7 mouse cellular contexts compared by ENCODE assay signal in the genomic region with DNA sequence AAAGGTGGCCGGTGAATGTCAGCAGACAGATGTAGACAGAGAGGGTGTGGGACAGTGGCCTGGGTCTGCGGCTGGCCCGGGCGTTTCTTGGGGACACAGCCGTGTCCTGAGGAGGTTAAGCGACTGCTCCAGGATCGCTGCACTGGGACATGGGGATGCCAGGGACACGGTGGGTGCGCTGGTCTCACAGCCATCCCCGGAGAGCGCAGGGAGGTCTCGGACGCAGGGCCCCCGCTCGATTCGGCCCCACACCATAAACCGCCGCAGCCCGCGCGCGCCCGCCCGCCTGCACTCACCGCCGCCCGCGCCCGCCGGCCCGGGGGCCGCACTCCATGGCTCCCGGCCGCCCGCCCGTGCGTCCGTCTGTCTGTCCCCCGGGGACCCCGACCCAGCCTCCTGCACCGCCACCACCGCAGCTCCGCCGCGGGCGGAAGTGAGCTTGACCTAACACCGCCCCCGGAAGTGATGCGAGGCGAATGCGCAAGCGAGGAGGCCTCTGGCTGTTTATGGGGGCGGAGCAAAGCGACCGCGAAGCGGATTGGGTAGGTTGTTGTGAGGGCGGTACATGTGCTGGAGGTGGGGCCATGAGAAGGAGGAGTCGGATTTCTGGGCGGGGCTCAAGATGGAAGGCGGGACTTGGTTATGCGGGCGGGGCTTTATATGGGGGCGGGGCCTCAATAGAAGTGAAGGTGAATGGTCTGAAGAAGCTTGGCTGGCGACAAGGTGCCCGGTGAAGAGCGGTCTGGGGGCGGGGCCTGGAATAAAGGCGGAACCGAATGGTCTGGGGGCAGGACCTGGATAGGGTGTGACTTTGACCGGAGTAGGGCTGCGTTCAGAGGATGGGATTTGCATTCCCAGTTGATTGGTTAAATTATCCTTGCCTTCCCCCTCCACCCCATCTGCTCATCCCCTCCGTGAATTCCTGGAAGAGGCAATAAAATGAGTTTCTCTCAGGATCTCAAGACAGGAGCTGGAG. TPM values are rescaled to one million over a fixed set of nuclear protein-coding genes. Genes with fewer than 3 reads are reported as not detected.
DNase-seq lines count a peak whose midpoint lies in the region; ATAC-seq lines count a peak whose summit lies in the region.

Abhd17a (minus strand) TSS at position 463 of the 976 bp plus-strand sequence.

- H3K27me3 ChIP-seq in intestine, embryonic 16.5 days (replicated peaks; ENCODE audit: control insufficient read depth, insufficient read depth, low read length), result no peaks in the 10 kb centered on the region
- H3K27me3 ChIP-seq in midbrain, embryonic 11.5 days (ENCODE audit: control insufficient read depth, insufficient read depth, low read length), result no peaks in the 10 kb centered on the region

- WGBS in intestine, embryonic 16.5 days, result under 1% methylated on average over 73 of the region's 73 CpGs
- under 1% methylated on average over 73 of the region's 73 CpGs for WGBS in midbrain, embryonic 11.5 days

- H3K27ac ChIP-seq in intestine, embryonic 16.5 days (ENCODE audit: low read length), result peak within 1 kb of the TSS; percentile 57
- H3K27ac ChIP-seq in midbrain, embryonic 11.5 days (ENCODE audit: low read depth, low read length), result no peak within 1 kb of the TSS; the same call in 1 of the 2 replicates

- ATAC-seq in intestine, embryonic 16.5 days, result peak; percentile 97
- ATAC-seq in midbrain, embryonic 11.5 days (ENCODE audit: low FRiP score), result peak; percentile 98

- peak; percentile 94 for DNase-seq in adrenal gland, adult 8-10 months
- peak; percentile 98 for DNase-seq in embryo, embryonic 9.5 days (ENCODE audit: extremely low spot score)
- peak; percentile 91 to 96 for DNase-seq in gastrocnemius, postnatal 4 days (ENCODE audit: low spot score in 2 of 2)
- DNase-seq in left cerebral cortex, postnatal 36 days (ENCODE audit: low spot score in 2 of 2), result peak; percentile 90 to 91
- DNase-seq in midbrain, embryonic 11.5 days (ENCODE audit: low spot score, missing footprints), result peak; percentile 99
- peak; percentile 98 for DNase-seq in skeletal muscle tissue, adult 2 months (ENCODE audit: low read depth, low spot score)

- peak within 1 kb of the TSS; percentile 85 for H3K9ac ChIP-seq in intestine, embryonic 16.5 days (ENCODE audit: low read depth, low read length)
- H3K9ac ChIP-seq in midbrain, embryonic 11.5 days (ENCODE audit: low read length), result peak within 1 kb of the TSS; percentile 89

- intact Hi-C loops in left cerebral cortex, postnatal 36 days (cut with DNase I), result loop anchor here (1.0 kb wide), 1 partner anchor 13 kb away; the partner anchor contains the start of gene Klf16

- H3K4me1 ChIP-seq in intestine, embryonic 16.5 days (ENCODE audit: control insufficient read depth, insufficient read depth, low read length), result peaks cover 33% of the 10 kb centered on the region
- H3K4me1 ChIP-seq in midbrain, embryonic 11.5 days (ENCODE audit: control insufficient read depth, insufficient read depth, low read length), result peaks cover 17% of the 10 kb centered on the region

- H3K36me3 ChIP-seq in intestine, embryonic 16.5 days (ENCODE audit: control insufficient read depth, insufficient read depth, low read length), result 0 out of 2 replicates have a peak, but pooled peaks cover 2% of the 10 kb centered on the region
- H3K36me3 ChIP-seq in midbrain, embryonic 11.5 days (ENCODE audit: control insufficient read depth, insufficient read depth, low read length), result no peaks in the 10 kb centered on the region; the same call in 1 of the 2 replicates

- H3K4me3 ChIP-seq in intestine, embryonic 16.5 days (ENCODE audit: low read length), result peak within 1 kb of the TSS; percentile 80
- H3K4me3 ChIP-seq in midbrain, embryonic 11.5 days (ENCODE audit: low read depth, low read length), result peak within 1 kb of the TSS; percentile 95

- H3K9me3 ChIP-seq in intestine, embryonic 16.5 days (ENCODE audit: control insufficient read depth, low read length), result no peaks in the 10 kb centered on the region
- H3K9me3 ChIP-seq in midbrain, embryonic 11.5 days (ENCODE audit: control insufficient read depth, low read length), result no peaks in the 10 kb centered on the region

- peak within 1 kb of the TSS; percentile 82 for H3K4me2 ChIP-seq in intestine, embryonic 16.5 days (ENCODE audit: low read depth, low read length)
- H3K4me2 ChIP-seq in midbrain, embryonic 11.5 days, result peak within 1 kb of the TSS; percentile 97

RNA-seq across cellular contexts. Expression of gene Abhd17a, which starts in this region (rescaled TPM):
- total RNA-seq in adrenal gland, adult 8-10 months (2022), result 100 to 1,000 TPM in 1 of 4 experiments, 10 to 100 TPM in 3; 97.0 to 101 (median 97.8) TPM
- total RNA-seq in gastrocnemius, postnatal 4 days (2021), result 10 to 100 TPM; 79.7 to 81.6 TPM
- 63.1 and 79.7 TPM in 2 replicates for polyA plus RNA-seq in intestine, embryonic 16.5 days (2015; fragmentation: Nextera tagmentation; extraction: Ambion mirVana)
- 100 to 1,000 TPM; 181 to 238 TPM for total RNA-seq in left cerebral cortex, postnatal 36 days (2021)
- 90.8 and 109 TPM in 2 replicates for polyA plus RNA-seq in midbrain, embryonic 11.5 days (2014; fragmentation: Nextera tagmentation; extraction: Ambion mirVana)
